ENCODE assay signal across 8 mouse cellular contexts in genomic region chr3:21479021-21479795, GRCm38 (mm10).
A peak's percentile ranks its signal among the peaks of the same experiment; 100 is the strongest.
DNase-seq lines count a peak whose midpoint lies in the region; ATAC-seq and TF ChIP-seq lines count a peak whose summit lies in the region.

No protein-coding gene starts in this region.

- no peak for DNase-seq in intestine, embryonic 14.5 days (ENCODE audit: low spot score)
- peak; percentile 39 for DNase-seq in gastrocnemius, adult 18-20 months (ENCODE audit: low spot score)
- peak; percentile 65 to 89 for DNase-seq in left cerebral cortex, adult 18-20 months (ENCODE audit: low spot score in 2 of 2)

- no peak overlapping the region for H3K9ac ChIP-seq in intestine, embryonic 14.5 days (ENCODE audit: low read length)
- H3K9ac ChIP-seq in intestine, postnatal 0 days (ENCODE audit: low read depth, low read length): no peak overlapping the region
- H3K9ac ChIP-seq in hindbrain, embryonic 13.5 days: no peak overlapping the region
- no peak overlapping the region for H3K9ac ChIP-seq in midbrain, embryonic 12.5 days (replicated peaks)
- H3K9ac ChIP-seq in stomach, embryonic 16.5 days (ENCODE audit: low read length): no peak overlapping the region

- TF ChIP-seq CTCF in intestine, postnatal 0 days (IDR thresholded peaks at IDR 0.05; ENCODE audit: low read depth): no peak

- H3K27ac ChIP-seq in intestine, embryonic 14.5 days (ENCODE audit: low read depth): 0 out of 2 replicates have a peak overlapping the region, but pooled peaks have one; percentile 39
- no peak overlapping the region for H3K27ac ChIP-seq in intestine, postnatal 0 days (ENCODE audit: low read depth, low read length)
- peak overlapping the region; percentile 69 for H3K27ac ChIP-seq in hindbrain, embryonic 13.5 days
- H3K27ac ChIP-seq in midbrain, embryonic 12.5 days (replicated peaks): no peak overlapping the region; the same call in 1 of the 2 replicates
- peak overlapping the region; percentile 11; the same call in 1 of the 2 replicates for H3K27ac ChIP-seq in stomach, embryonic 16.5 days (ENCODE audit: low read length)

- H3K36me3 ChIP-seq in intestine, embryonic 14.5 days (ENCODE audit: control insufficient read depth, insufficient read depth, low read length): no peaks in the 10 kb centered on the region
- no peaks in the 10 kb centered on the region for H3K36me3 ChIP-seq in intestine, postnatal 0 days (ENCODE audit: control insufficient read depth, insufficient read depth)
- H3K36me3 ChIP-seq in hindbrain, embryonic 13.5 days: no peaks in the 10 kb centered on the region
- no peaks in the 10 kb centered on the region for H3K36me3 ChIP-seq in midbrain, embryonic 12.5 days
- no peaks in the 10 kb centered on the region for H3K36me3 ChIP-seq in stomach, embryonic 16.5 days (ENCODE audit: control insufficient read depth, insufficient read depth, low read length)

- no peak for ATAC-seq in intestine, embryonic 14.5 days (replicated peaks; ENCODE audit: low FRiP score, low TSS enrichment, low read depth)
- ATAC-seq in intestine, postnatal 0 days: no peak
- ATAC-seq in hindbrain, embryonic 13.5 days (ENCODE audit: low FRiP score): peak; percentile 68; the same call in 1 of the 2 replicates
- ATAC-seq in midbrain, embryonic 12.5 days (ENCODE audit: low FRiP score, low read depth): 0 out of 2 replicates have a peak, but pooled peaks have one; percentile 47
- peak; percentile 66 for ATAC-seq in stomach, embryonic 16.5 days (ENCODE audit: insufficient read depth, low FRiP score)
- ATAC-seq in granulocyte monocyte progenitor cell, adult 5-6 weeks (replicated peaks; ENCODE audit: poor library complexity, severe bottlenecking): no peak

- no peaks in the 10 kb centered on the region for H3K9me3 ChIP-seq in intestine, embryonic 14.5 days (ENCODE audit: control insufficient read depth, low read length)
- no peaks in the 10 kb centered on the region for H3K9me3 ChIP-seq in intestine, postnatal 0 days (ENCODE audit: control insufficient read depth)
- H3K9me3 ChIP-seq in hindbrain, embryonic 13.5 days: no peaks in the 10 kb centered on the region
- H3K9me3 ChIP-seq in midbrain, embryonic 12.5 days: no peaks in the 10 kb centered on the region
- no peaks in the 10 kb centered on the region for H3K9me3 ChIP-seq in stomach, embryonic 16.5 days (replicated peaks; ENCODE audit: control insufficient read depth, low read length)

- H3K4me3 ChIP-seq in intestine, embryonic 14.5 days (ENCODE audit: low read depth, low read length): no peak overlapping the region
- H3K4me3 ChIP-seq in intestine, postnatal 0 days (ENCODE audit: low read depth, low read length): no peak overlapping the region
- H3K4me3 ChIP-seq in hindbrain, embryonic 13.5 days: no peak overlapping the region
- no peak overlapping the region for H3K4me3 ChIP-seq in midbrain, embryonic 12.5 days
- no peak overlapping the region for H3K4me3 ChIP-seq in stomach, embryonic 16.5 days (replicated peaks; ENCODE audit: low read length)

- H3K4me2 ChIP-seq in intestine, embryonic 14.5 days (ENCODE audit: low read length): no peak overlapping the region
- H3K4me2 ChIP-seq in intestine, postnatal 0 days (replicated peaks; ENCODE audit: low read depth): no peak overlapping the region
- no peak overlapping the region for H3K4me2 ChIP-seq in hindbrain, embryonic 13.5 days
- no peak overlapping the region for H3K4me2 ChIP-seq in midbrain, embryonic 12.5 days (replicated peaks)
- H3K4me2 ChIP-seq in stomach, embryonic 16.5 days (ENCODE audit: low read depth, low read length): no peak overlapping the region

- H3K27me3 ChIP-seq in intestine, embryonic 14.5 days (replicated peaks; ENCODE audit: control insufficient read depth, insufficient read depth, low read length): no peaks in the 10 kb centered on the region
- no peaks in the 10 kb centered on the region for H3K27me3 ChIP-seq in intestine, postnatal 0 days (replicated peaks; ENCODE audit: control insufficient read depth, insufficient read depth, low read length)
- H3K27me3 ChIP-seq in hindbrain, embryonic 13.5 days: no peaks in the 10 kb centered on the region
- H3K27me3 ChIP-seq in midbrain, embryonic 12.5 days: no peaks in the 10 kb centered on the region
- no peaks in the 10 kb centered on the region for H3K27me3 ChIP-seq in stomach, embryonic 16.5 days (ENCODE audit: control insufficient read depth, insufficient read depth, low read length)

- WGBS in intestine, embryonic 14.5 days: 19% methylated on average over 5 of the region's 5 CpGs
- 33% methylated on average over 5 of the region's 5 CpGs for WGBS in intestine, postnatal 0 days
- WGBS in hindbrain, embryonic 13.5 days: 40% methylated on average over 5 of the region's 5 CpGs
- 27% methylated on average over 5 of the region's 5 CpGs for WGBS in midbrain, embryonic 12.5 days
- 14% methylated on average over 5 of the region's 5 CpGs for WGBS in stomach, embryonic 16.5 days

- H3K4me1 ChIP-seq in intestine, embryonic 14.5 days (replicated peaks; ENCODE audit: control insufficient read depth, insufficient read depth, low read length): peaks cover 10% of the 10 kb centered on the region
- no peaks in the 10 kb centered on the region for H3K4me1 ChIP-seq in intestine, postnatal 0 days (replicated peaks; ENCODE audit: control insufficient read depth, insufficient read depth, low read length)
- H3K4me1 ChIP-seq in hindbrain, embryonic 13.5 days (replicated peaks): peaks cover 9% of the 10 kb centered on the region
- H3K4me1 ChIP-seq in midbrain, embryonic 12.5 days: peaks cover 12% of the 10 kb centered on the region
- H3K4me1 ChIP-seq in stomach, embryonic 16.5 days (ENCODE audit: control insufficient read depth, insufficient read depth, low read length): peaks cover 6% of the 10 kb centered on the region

Comparison
In these comparisons a context has a peak if more than half of its experiments do, and no peak if none do; other contexts are left out.
1. H3K27ac ChIP-seq: peak in intestine, embryonic 14.5 days (single experiment), hindbrain, embryonic 13.5 days (single experiment) and stomach, embryonic 16.5 days (single experiment); none in intestine, postnatal 0 days (single experiment) and midbrain, embryonic 12.5 days (single experiment).
2. ATAC-seq: peak in hindbrain, embryonic 13.5 days (single experiment), midbrain, embryonic 12.5 days (single experiment) and stomach, embryonic 16.5 days (single experiment); none in intestine, embryonic 14.5 days (single experiment), intestine, postnatal 0 days (single experiment) and granulocyte monocyte progenitor cell, adult 5-6 weeks (single experiment).